Mouse (Mus musculus) left cerebral cortex, postnatal 25 days (tissue): ENCODE data around the gene Gm3259. TPM values are rescaled to one million over a fixed set of nuclear protein-coding genes. Genes with fewer than 3 reads are reported as not detected.
"Not testable (repeated sequence)": the region's sequence is repeated elsewhere in the genome, so short reads cannot be mapped to it uniquely, and the experiment has no call there.

Experiments used
- DNase-seq, 2 experiments: peaks; one replicate each; pipeline ENCODE4 v3.0.0; 2022; ENCODE audit warnings: low spot score in 2 of 2, mixed read lengths in 1 of 2
- intact Hi-C: fragments of 180-260 bp; cut with DNase I; formaldehyde crosslinking; loops from one replicate; pipeline ENCODE4 v1.15.1; 2025
- total RNA-seq, 2 experiments: library from RNA; stranded (reverse); gene quantifications; 2 replicates each; pipeline ENCODE4 v1.2.3; 2021

Gm3259 gene
- total RNA-seq: not detected

DNA sequence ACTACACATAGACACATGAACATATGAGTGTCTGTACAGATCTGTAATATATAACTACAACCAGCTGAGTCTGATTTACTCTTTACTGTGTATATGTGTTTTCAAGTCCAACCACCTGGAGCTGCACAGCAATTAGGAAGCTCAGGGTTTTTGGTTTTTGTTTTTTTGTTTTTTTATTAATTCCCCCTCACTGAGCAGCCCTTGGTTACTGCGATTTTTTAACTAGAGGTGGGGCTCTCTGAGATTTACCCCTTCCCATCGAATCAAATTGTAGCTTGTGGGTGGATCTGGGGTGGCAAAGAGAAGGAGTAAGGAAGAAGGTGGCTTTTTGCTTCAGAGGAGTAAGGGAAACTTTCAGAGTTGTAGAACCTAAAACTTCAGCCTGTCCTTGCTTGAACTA lies at the start of gene Gm3259:
Gene Gm3259 (plus strand): TSS at position 301 of the 400 bp plus-strand sequence.
- DNase-seq, intact Hi-C loops: not testable (repeated sequence)

DNA sequence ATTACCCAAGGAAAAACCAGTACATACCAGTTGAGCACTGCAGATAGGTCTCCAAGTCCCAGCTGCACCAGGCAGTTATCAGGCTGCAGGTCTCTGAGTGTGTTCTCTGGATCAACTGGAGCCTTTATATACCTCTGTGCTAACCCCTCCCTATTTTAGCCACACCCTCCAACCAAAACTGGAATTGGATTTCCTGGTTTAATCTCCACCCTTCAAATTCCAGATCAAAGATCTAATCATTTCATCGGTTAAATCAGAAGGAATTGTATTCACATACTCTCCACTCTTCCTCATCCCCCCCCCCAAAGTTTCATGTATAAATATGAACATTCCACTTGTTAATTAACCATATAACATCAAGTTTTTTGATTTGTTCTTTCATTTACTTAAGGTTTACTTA lies 33.0 kb upstream of the Gm3259 start, which contains the start of gene Gm10424:
Gene Gm10424 (minus strand): TSS at position 101 of the 400 bp plus-strand sequence.
- intact Hi-C loops, DNase-seq: not testable (repeated sequence)

Other genes with a start within 250 kb of the Gm3259 start
- gene Gm7942, start 199.0 kb upstream of the Gm3259 start, total RNA-seq: not detected
- gene Gm16513, start 123.3 kb upstream of the Gm3259 start, total RNA-seq: not detected
- gene Gm10424, start 33.1 kb upstream of the Gm3259 start, total RNA-seq: not detected
- gene D5Ertd577e, start 150.9 kb downstream of the Gm3259 start, total RNA-seq: not detected
- gene Gm3286, start 204.8 kb downstream of the Gm3259 start, total RNA-seq: not detected